Mouse (Mus musculus) lung, adult 2 months (tissue): ENCODE measurements at regions not wholly inside any gene's neighbourhood (a gene's known extent, or its start where the extent isn't known, plus 50 kb on each side); places are given as distances from the start of the nearest gene placed in this dataset.

ENCODE experiments used
- CTCF ChIP-seq: fragments of 200-500 bp; IDR thresholded peaks from 2 replicates; pipeline ENCODE4 v1.5.1; 2011; ENCODE audit warnings: mild to moderate bottlenecking, low read length, control low read depth; ENCODE audit not compliant: insufficient read depth
- POLR2A ChIP-seq: fragments of 200-500 bp; IDR thresholded peaks from 2 replicates; pipeline ENCODE4 v1.6.1; 2011; ENCODE audit warnings: low read depth, mild to moderate bottlenecking, control low read depth, low read length, borderline replicate concordance; ENCODE audit errors: extremely low read depth

DNA sequence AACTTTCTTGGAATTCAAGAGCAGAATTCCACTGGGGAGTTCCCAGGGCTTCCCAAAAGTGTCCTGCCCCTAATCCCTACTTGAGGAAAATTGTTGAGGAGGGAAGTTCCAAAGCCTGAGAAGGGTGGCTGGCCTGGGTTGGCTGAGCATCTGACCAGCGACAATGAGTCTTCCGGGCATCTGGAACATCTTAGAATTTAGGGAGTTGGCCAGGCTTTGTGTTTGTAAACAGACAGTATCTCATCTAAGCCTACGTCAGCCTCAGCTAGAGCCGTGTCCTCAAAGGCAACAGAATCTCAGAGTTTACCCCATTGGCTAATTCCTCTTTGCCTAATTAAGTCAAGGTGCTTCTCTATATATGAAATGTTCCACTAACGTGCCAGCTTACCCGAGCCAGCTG is 141.6 kb downstream of the Dll1 start:
- no peak for TF ChIP-seq POLR2A
- no peak for TF ChIP-seq CTCF
